Mouse (Mus musculus): Measurements from ENCODE around the gene Jarid2. TPM values are rescaled to one million over a fixed set of nuclear protein-coding genes. Genes with fewer than 3 reads are reported as not detected.

Jarid2 gene
- polyA plus RNA-seq, 1 experiment from 2014 or later = 24.2 TPM

GRCm38 (mm10) chr13:44730146-44730864, 1.0 kb downstream of the Jarid2 start:
- peak; percentile 88 for ATAC-seq (ENCODE audit: extremely low read depth, insufficient number of reproducible peaks, low FRiP score, low TSS enrichment)
- no peaks in the 10 kb centered on the region for H3K36me3 ChIP-seq
- peak overlapping the region; percentile 85 for H3K4me3 ChIP-seq
- no peaks in the 10 kb centered on the region for H3K9me3 ChIP-seq
- under 1% methylated on average over 67 of the region's 87 CpGs for WGBS
- no peaks in the 10 kb centered on the region for H3K27me3 ChIP-seq (replicated peaks)
- H3K9ac ChIP-seq = peak overlapping the region; percentile 95
- H3K27ac ChIP-seq (replicated peaks) = peak overlapping the region; percentile 97
- H3K4me1 ChIP-seq = peaks cover 34% of the 10 kb centered on the region
- peak overlapping the region; percentile 83 for H3K4me2 ChIP-seq

DNA sequence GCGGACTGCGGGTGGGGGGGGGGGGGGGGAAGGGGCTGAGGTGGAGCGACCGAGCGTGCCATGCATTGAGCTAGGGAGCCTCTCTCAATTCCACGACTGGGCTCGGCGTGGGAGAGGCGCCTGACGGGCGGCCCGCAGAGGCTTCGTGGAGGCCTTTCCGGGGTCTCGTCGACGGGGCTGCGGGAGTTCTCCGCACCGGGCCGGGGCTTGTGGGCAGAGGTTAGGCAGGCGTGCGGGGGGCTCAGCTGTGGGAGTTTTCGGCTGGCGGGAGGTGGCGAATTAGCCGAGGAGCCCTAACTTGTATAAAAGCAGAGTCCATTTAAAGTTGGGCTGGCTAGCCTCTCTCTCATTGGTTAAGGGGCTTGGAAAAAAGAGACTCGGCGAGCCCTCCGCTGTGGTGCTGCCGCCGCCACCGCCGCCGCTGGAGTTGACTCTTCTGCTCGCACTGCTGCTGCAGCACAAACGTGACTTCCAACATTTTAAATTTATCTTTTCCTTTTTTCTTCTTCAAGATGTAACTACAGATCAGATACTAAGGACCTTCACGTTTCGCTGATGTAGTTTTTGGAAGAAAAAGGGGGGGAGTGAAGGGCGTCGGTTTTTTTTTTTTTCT, 1.8 kb downstream of the Jarid2 start:
- Histone ChIP-seq H3K27ac (replicated peaks) (peak overlapping the region; percentile 97), H3K9ac (peak overlapping the region; percentile 95), H3K4me1 (peaks cover 40% of the 10 kb centered on the region), H3K4me3 (peak overlapping the region; percentile 85), H3K36me3 (no peaks in the 10 kb centered on the region), H3K27me3 (replicated peaks) (no peaks in the 10 kb centered on the region), H3K9me3 (no peaks in the 10 kb centered on the region), H3K4me2 (peak overlapping the region; percentile 83)
- peak; percentile 34 for ATAC-seq (ENCODE audit: extremely low read depth, insufficient number of reproducible peaks, low FRiP score, low TSS enrichment)
- WGBS = under 1% methylated on average over 36 of the region's 41 CpGs

GRCm38 (mm10) chr13:44731727-44732441, 2.6 kb downstream of the Jarid2 start:
- no peaks in the 10 kb centered on the region for H3K9me3 ChIP-seq
- peaks cover 44% of the 10 kb centered on the region for H3K4me1 ChIP-seq
- no peak for ATAC-seq (ENCODE audit: extremely low read depth, insufficient number of reproducible peaks, low FRiP score, low TSS enrichment)
- WGBS = under 1% methylated on average over 16 of the region's 16 CpGs
- H3K9ac ChIP-seq = peak overlapping the region; percentile 95
- H3K4me3 ChIP-seq = peak overlapping the region; percentile 85
- H3K36me3 ChIP-seq = no peaks in the 10 kb centered on the region
- H3K27ac ChIP-seq (replicated peaks) = peak overlapping the region; percentile 97
- peak overlapping the region; percentile 83 for H3K4me2 ChIP-seq
- no peaks in the 10 kb centered on the region for H3K27me3 ChIP-seq (replicated peaks)

- peak overlapping the region; percentile 83 for H3K4me2 ChIP-seq
- H3K9ac ChIP-seq = peak overlapping the region; percentile 95
- WGBS = 0% methylated on average over 7 of the region's 7 CpGs
- no peaks in the 10 kb centered on the region for H3K36me3 ChIP-seq
- H3K4me3 ChIP-seq = peak overlapping the region; percentile 85
- no peak for ATAC-seq (ENCODE audit: extremely low read depth, insufficient number of reproducible peaks, low FRiP score, low TSS enrichment)
- H3K27ac ChIP-seq (replicated peaks) = peak overlapping the region; percentile 97
- H3K9me3 ChIP-seq = no peaks in the 10 kb centered on the region
- H3K27me3 ChIP-seq (replicated peaks) = no peaks in the 10 kb centered on the region
- peaks cover 49% of the 10 kb centered on the region for H3K4me1 ChIP-seq
Observed at GRCm38 (mm10) chr13:44732442-44732974, 3.2 kb downstream of the Jarid2 start.

DNA sequence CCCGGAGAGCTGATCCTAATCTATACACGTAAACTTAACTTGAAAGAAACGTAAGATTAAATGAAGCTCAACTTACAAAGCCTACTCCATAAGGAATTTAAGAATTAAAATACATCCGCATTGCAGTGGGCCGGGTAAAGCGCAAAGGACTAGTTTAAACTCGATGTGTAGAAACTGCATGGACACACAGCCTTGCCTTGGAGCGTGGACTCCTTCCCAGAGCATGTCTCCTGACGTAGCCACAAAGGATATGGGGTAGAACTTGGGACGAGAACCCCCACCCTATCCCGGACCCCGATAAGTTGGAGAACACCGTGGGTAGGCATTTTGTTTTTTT, 3.7 kb downstream of the Jarid2 start:
- Histone ChIP-seq H3K27me3 (replicated peaks) (no peaks in the 10 kb centered on the region), H3K36me3 (no peaks in the 10 kb centered on the region), H3K27ac (replicated peaks) (peak overlapping the region; percentile 97), H3K4me2 (peak overlapping the region; percentile 83), H3K4me1 (peaks cover 49% of the 10 kb centered on the region), H3K9ac (peak overlapping the region; percentile 95), H3K4me3 (peak overlapping the region; percentile 85), H3K9me3 (no peaks in the 10 kb centered on the region)
- under 1% methylated on average over 13 of the region's 13 CpGs for WGBS
- no peak for ATAC-seq (ENCODE audit: extremely low read depth, insufficient number of reproducible peaks, low FRiP score, low TSS enrichment)

GRCm38 (mm10) chr13:44733373-44734111, 4.3 kb downstream of the Jarid2 start:
- H3K9ac ChIP-seq = peak overlapping the region; percentile 95
- H3K9me3 ChIP-seq = no peaks in the 10 kb centered on the region
- H3K27me3 ChIP-seq (replicated peaks) = no peaks in the 10 kb centered on the region
- peak overlapping the region; percentile 97 for H3K27ac ChIP-seq (replicated peaks)
- peak overlapping the region; percentile 83 for H3K4me2 ChIP-seq
- H3K4me3 ChIP-seq = peak overlapping the region; percentile 85
- peak; percentile 56 for ATAC-seq (ENCODE audit: extremely low read depth, insufficient number of reproducible peaks, low FRiP score, low TSS enrichment)
- H3K36me3 ChIP-seq = no peaks in the 10 kb centered on the region
- peaks cover 50% of the 10 kb centered on the region for H3K4me1 ChIP-seq
- under 1% methylated on average over 58 of the region's 71 CpGs for WGBS

GRCm38 (mm10) chr13:44734441-44734840, 5.2 kb downstream of the Jarid2 start:
- no peak for ATAC-seq (ENCODE audit: extremely low read depth, insufficient number of reproducible peaks, low FRiP score, low TSS enrichment)
- no peaks in the 10 kb centered on the region for H3K27me3 ChIP-seq (replicated peaks)
- H3K27ac ChIP-seq (replicated peaks) = peak overlapping the region; percentile 97
- no peaks in the 10 kb centered on the region for H3K9me3 ChIP-seq
- peak overlapping the region; percentile 85 for H3K4me3 ChIP-seq
- 51% methylated on average over 5 of the region's 5 CpGs for WGBS
- peak overlapping the region; percentile 95 for H3K9ac ChIP-seq
- peaks cover 44% of the 10 kb centered on the region for H3K4me1 ChIP-seq
- H3K4me2 ChIP-seq = peak overlapping the region; percentile 83
- peaks cover 6% of the 10 kb centered on the region; the same call in 1 of the 2 replicates for H3K36me3 ChIP-seq

- 14% methylated on average over 1 of the region's 1 CpGs for WGBS
- H3K4me1 ChIP-seq = peaks cover 44% of the 10 kb centered on the region
- no peaks in the 10 kb centered on the region for H3K27me3 ChIP-seq (replicated peaks)
- 0 out of 2 replicates have a peak overlapping the region, but pooled peaks have one; percentile 85 for H3K4me3 ChIP-seq
- H3K36me3 ChIP-seq = peaks cover 6% of the 10 kb centered on the region; the same call in 1 of the 2 replicates
- H3K27ac ChIP-seq (replicated peaks) = peak overlapping the region; percentile 97; the same call in 1 of the 2 replicates
- peak overlapping the region; percentile 83 for H3K4me2 ChIP-seq
- no peak overlapping the region for H3K9ac ChIP-seq
- no peaks in the 10 kb centered on the region for H3K9me3 ChIP-seq
- no peak for ATAC-seq (ENCODE audit: extremely low read depth, insufficient number of reproducible peaks, low FRiP score, low TSS enrichment)
Observed at GRCm38 (mm10) chr13:44735088-44735690, 5.9 kb downstream of the Jarid2 start.

- 73% methylated on average over 1 of the region's 1 CpGs for WGBS
- H3K9me3 ChIP-seq = no peaks in the 10 kb centered on the region
- H3K4me3 ChIP-seq = no peak overlapping the region
- no peak overlapping the region for H3K4me2 ChIP-seq
- H3K9ac ChIP-seq = no peak overlapping the region
- no peaks in the 10 kb centered on the region for H3K27me3 ChIP-seq (replicated peaks)
- peaks cover 6% of the 10 kb centered on the region; the same call in 1 of the 2 replicates for H3K36me3 ChIP-seq
- no peak overlapping the region for H3K27ac ChIP-seq (replicated peaks)
- ATAC-seq (ENCODE audit: extremely low read depth, insufficient number of reproducible peaks, low FRiP score, low TSS enrichment) = no peak
- peaks cover 57% of the 10 kb centered on the region for H3K4me1 ChIP-seq
Observed at GRCm38 (mm10) chr13:44737297-44737696, 8.0 kb downstream of the Jarid2 start.

DNA sequence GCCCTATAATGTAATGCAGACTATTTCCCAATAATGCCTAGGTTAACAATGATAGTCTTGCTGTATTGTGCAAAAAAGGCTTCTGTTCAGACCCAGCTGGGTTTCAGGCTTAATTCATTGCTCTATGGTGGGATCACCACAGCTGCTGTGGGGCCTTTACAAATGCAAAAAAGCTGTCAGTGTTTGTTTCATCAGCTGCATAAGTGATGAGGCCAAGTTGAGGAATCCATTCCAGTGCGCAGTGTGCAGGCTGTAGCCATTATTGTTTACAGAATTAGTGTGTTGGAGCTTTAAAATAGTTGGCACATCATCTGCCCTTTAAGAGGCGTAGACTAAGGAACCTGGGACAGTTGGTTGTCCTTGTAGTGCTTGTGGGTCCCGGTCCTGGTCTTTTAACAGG, 22.5 kb downstream of the Jarid2 start:
- no peak overlapping the region for H3K27ac ChIP-seq (replicated peaks)
- WGBS = 83% methylated on average over 3 of the region's 3 CpGs

More for the DNA sequence above, 22.5 kb downstream of the Jarid2 start:
- H3K4me1 ChIP-seq = peaks cover 55% of the 10 kb centered on the region
- ATAC-seq (ENCODE audit: extremely low read depth, insufficient number of reproducible peaks, low FRiP score, low TSS enrichment) = no peak
- H3K4me3 ChIP-seq = no peak overlapping the region
- 0 out of 2 replicates have a peak, but pooled peaks cover 4% of the 10 kb centered on the region for H3K36me3 ChIP-seq
- H3K27me3 ChIP-seq (replicated peaks) = no peaks in the 10 kb centered on the region
- H3K4me2 ChIP-seq = no peak overlapping the region
- H3K9me3 ChIP-seq = no peaks in the 10 kb centered on the region
- H3K9ac ChIP-seq = no peak overlapping the region

Data from heart, embryonic 13.5 days (tissue).